Mouse (Mus musculus) heart, postnatal 14 days (tissue): ENCODE measurements at regions not wholly inside any gene's neighbourhood (a gene's known extent, or its start where the extent isn't known, plus 50 kb on each side); places are given as distances from the start of the nearest gene placed in this dataset.
A peak's percentile ranks its signal among the peaks of the same experiment; 100 is the strongest.

Source experiments
- DNase-seq, 2 experiments: peaks; one replicate each; pipeline ENCODE4 v3.0.0; 2021 to 2022
- intact Hi-C: fragments of 180-260 bp; cut with DNase I; formaldehyde crosslinking; loops from one replicate; pipeline ENCODE4 v1.15.1; 2025

DNA sequence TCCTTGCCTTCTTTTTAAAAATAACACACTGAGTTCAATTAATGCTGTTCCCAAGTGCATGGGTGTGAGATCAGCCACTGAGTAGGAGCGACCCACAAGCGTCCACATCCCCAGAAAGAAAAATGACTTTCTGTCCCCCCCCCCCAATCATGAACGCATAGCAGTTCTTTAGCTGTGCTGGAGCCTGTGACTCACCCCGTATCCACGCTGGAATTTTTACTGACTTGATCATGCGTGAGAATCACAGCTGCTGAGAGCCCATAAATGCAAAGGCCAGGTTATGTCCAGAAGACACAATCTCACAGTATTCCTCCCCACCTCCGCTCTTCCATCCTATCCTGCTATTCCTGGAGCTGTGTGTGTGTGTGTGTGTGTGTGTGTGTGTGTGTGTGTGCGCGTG is 53.3 kb downstream of the Fos start:
- DNase-seq = no peak
- intact Hi-C loops = no loop called here

DNA sequence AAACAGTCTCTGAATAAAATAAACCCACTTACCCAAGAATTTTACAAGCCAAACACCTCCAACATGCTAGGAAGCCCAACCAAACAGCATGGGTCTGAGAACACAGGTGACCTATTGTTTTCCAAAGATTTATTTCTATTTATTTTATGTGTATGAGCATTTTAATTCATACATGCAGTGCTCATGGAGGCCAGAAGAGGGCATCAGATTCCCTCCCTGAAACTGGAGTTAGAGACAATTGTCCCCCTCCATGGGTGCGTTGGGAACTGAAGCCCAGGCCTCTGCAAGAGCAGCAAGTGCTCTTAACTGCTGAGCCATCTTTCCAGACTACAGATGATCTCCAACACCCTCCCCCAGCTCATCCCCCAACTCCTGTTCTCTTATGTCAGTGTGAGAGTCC is 57.9 kb downstream of the Fos start:
- intact Hi-C loops = loop anchor here (2.0 kb wide), 1 partner anchor 67 kb away; the partner anchor contains the start of gene Jdp2
- DNase-seq = no peak

GRCm38 (mm10) chr12:85532221-85532612 is 58.5 kb downstream of the Fos start:
- intact Hi-C loops = loop anchor here (2.0 kb wide), 1 partner anchor 67 kb away; the partner anchor contains the start of gene Jdp2
- peak; percentile 60 to 61 for DNase-seq

DNA sequence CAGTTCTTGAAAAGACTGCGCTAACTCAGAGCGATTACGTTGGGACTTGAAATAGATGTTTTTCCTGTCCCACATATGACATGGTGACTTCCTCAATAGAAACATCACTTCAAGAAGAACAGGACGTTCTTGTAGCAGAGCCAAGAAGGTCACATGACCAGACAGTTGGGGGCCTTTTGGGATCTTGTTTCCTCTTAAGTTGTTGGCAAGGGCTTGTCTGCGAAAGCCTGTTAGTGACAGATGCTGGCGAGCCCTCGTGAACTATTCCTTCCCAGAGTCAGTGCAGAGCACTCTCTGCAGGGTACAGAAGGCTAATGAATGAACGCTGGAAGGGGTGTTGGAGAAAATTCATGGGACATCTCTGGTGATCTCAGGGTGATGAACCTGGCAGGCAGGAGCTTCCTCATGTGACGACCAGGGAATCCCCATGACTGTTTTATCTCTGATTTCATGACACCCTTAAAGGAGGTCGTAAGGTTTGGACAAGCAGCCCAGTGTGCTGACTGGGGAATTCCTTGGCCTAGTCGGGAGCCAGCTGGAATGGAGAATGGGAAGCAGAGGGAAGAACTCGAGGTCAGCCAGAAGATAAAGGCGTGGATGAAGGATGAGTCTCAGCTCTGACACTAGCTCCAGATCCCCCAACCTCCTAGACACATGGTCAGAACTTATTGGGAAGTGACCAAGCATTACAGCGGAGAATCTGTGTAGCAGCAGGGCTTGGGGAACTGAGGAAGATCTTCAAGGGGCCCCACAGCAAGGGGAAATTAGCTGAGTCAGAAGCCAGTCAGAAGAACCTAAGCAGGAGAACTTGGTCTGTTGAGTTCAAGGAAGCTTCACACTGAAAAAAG is 59.1 kb downstream of the Fos start:
- intact Hi-C loops = loop anchor here (2.0 kb wide), 1 partner anchor 66 kb away; the partner anchor contains the start of gene Jdp2
- DNase-seq = peak; percentile 81 to 83

GRCm38 (mm10) chr12:85533603-85534002 is 59.9 kb downstream of the Fos start:
- intact Hi-C loops = loop anchor here (2.0 kb wide), 1 partner anchor 65 kb away; the partner anchor contains the start of gene Jdp2
- no peak for DNase-seq

DNA sequence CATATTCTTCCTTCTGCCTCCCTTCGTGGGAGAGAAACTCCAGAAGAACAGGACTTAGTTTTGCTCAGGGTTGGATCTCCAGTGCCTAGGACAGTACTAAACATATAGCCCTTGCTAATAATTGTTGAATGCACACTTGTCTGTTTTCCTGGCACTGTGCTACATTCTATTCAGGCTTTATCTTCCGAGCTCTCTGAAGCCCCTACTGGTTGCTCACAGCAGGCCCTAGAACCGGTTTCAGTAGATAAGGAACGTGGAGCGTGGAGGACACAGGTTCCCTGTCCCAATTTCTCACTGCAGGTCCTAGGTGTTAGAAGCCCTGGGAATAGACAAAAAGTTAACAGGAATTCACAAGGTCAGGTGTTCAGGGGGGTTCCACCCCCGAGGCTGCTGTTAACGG is 59.4 kb upstream of the Jdp2 start:
- intact Hi-C loops = no loop called here
- no peak for DNase-seq

- DNase-seq = peak; percentile 62 to 65
Observed at GRCm38 (mm10) chr12:85541153-85541552, 57.7 kb upstream of the Jdp2 start.

DNA sequence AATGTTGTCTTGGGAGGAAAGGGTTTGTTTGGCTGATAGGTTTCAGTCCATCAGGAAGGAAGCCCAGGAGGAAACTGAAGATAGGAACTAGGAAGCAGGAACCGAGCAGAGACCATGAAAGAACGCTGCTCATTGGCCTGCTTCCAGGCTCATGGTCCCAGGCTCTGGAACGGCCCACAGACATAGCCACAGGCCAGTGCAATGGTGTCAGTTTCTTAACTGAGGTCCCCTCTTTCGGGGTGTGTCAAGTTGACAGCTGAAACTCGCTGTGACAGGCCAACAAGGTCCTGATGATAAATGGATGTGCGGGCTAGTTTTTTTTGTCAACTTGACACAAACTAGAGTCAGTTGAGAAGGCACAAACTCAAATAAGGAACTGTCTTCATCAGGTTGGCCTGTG is 55.9 kb upstream of the Jdp2 start:
- no peak for DNase-seq
- intact Hi-C loops = no loop called here

More at GRCm38 (mm10) chr12:85541153-85541552, 57.7 kb upstream of the Jdp2 start:
- intact Hi-C loops = no loop called here

DNA sequence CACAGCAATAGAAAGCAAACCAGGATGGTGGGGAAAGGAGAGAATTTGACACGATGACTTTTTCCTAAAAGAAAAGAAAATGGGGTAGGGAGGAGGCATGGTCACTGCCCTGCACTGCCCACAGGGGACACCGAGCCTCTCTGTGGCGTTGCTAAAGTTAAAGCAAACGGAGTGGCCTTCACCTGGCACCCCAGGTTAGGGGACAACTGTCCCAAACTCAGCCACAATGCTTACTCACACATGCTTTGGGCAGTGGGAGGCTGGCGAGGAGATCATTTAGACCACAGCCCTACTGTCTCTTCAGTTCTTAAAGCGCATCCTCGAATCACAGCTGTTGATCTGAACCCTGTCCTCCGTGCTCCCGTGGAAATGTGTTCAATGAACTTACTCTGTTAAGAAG is 55.3 kb upstream of the Jdp2 start:
- no peak for DNase-seq
- intact Hi-C loops = no loop called here

GRCm38 (mm10) chr12:85544801-85545200 is 54.0 kb upstream of the Jdp2 start:
- intact Hi-C loops = no loop called here

DNA sequence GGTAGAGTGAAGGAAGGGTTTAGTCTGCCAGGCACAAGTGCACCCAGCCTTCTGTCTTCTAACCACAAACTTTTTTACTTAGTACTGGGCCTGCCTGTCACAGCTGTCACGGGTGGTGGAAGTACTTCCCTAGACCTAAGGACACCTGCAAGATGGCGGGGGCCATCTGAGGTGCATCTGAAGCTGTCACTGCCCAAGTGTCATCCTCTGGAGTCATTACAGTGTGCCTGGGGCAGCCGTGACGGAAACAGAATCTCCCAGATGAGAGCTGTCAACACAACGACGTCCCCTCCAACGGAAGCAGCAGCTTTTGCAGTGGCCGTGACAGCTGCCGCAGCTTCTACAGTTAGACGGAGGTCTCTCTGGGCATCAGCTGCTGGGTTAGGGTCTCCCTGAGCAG is 53.1 kb upstream of the Jdp2 start:
- no peak for DNase-seq
- intact Hi-C loops = no loop called here

More at GRCm38 (mm10) chr12:85544801-85545200, 54.0 kb upstream of the Jdp2 start:
- DNase-seq = no peak

DNA sequence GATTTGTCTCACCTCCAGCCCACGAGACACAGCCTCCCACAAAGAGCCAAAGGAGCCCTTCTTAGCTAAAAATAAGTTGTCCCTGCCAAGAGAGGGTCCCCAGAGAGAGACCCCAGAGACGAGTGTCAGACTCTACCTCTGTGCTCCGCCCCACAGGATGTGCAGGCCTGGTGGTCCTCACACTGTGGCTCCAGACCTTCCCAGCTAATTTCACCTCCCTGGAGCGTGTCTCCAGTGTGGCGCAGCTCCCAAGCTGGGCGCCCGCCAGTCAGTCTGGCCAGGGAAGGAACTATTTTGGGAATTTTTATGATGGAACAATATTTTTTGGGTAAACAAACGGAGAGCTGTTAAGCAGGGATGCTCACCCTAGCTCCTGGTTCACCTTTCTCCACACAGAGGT is 50.8 kb upstream of the Jdp2 start:
- intact Hi-C loops = no loop called here
- peak; percentile 61 to 71 for DNase-seq
